Comparison of ENCODE assay signal across 1 mouse cellular context in the genomic region with DNA sequence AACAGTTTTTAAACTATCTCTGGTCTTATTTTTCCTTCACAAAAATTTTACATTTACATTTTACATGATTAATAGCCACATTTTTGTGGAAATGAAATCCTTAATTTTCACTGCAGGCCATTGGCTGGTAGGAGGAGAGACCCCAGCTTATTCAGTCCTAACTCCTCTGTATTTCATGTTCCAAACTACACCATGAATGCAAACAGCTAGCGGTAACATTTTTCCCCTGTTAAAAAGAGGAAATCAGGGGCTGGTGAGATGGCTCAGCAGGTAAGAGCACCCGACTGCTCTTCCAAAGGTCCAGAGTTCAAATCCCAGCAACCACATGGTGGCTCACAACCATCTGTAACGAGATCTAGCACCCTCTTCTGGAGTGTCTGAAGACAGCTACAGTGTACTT. TPM values are rescaled to one million over a fixed set of nuclear protein-coding genes. Genes with fewer than 3 reads are reported as not detected.
"Had no signal": no experiment of that assay in that cellular context is flagged by ENCODE, and none has a peak within 500 bp of the region (broad histone marks: within the 10 kb centered on the region; RNA-seq: fewer than 3 reads in every experiment).

No protein-coding gene starts in this region.

RNA-seq across cellular contexts. Expression of gene Farp2, which starts 25.6 kb away (rescaled TPM):
- polyA plus RNA-seq: erythroblast, embryonic 14.5 days had no signal
